Comparison of ENCODE assay signal across 9 mouse cellular contexts in genomic region chr13:75942731-75943130, GRCm38 (mm10). TPM values are rescaled to one million over a fixed set of nuclear protein-coding genes. Genes with fewer than 3 reads are reported as not detected.
DNase-seq lines count a peak whose midpoint lies in the region; ATAC-seq lines count a peak whose summit lies in the region.
"Had no signal": no experiment of that assay in that cellular context is flagged by ENCODE, and none has a peak within 500 bp of the region (broad histone marks: within the 10 kb centered on the region; RNA-seq: fewer than 3 reads in every experiment).

No protein-coding gene starts in this region.

- 1% methylated on average over 6 of the region's 6 CpGs for WGBS in embryonic facial prominence, embryonic 11.5 days
- under 1% methylated on average over 6 of the region's 6 CpGs for WGBS in hindbrain, embryonic 16.5 days
- 2% methylated on average over 6 of the region's 6 CpGs for WGBS in midbrain, embryonic 10.5 days

- peak overlapping the region; percentile 97 for H3K9ac ChIP-seq in embryonic facial prominence, embryonic 11.5 days (replicated peaks; ENCODE audit: low read length)
- H3K9ac ChIP-seq in hindbrain, embryonic 16.5 days (ENCODE audit: low read depth, low read length) = peak overlapping the region; percentile 95

- no peaks in the 10 kb centered on the region for H3K27me3 ChIP-seq in embryonic facial prominence, embryonic 11.5 days (ENCODE audit: control insufficient read depth, insufficient read depth, low read length)
- no peaks in the 10 kb centered on the region for H3K27me3 ChIP-seq in hindbrain, embryonic 16.5 days (replicated peaks; ENCODE audit: control insufficient read depth, insufficient read depth, low read length)
- no peaks in the 10 kb centered on the region for H3K27me3 ChIP-seq in midbrain, embryonic 10.5 days (ENCODE audit: low read depth, poor library complexity, severe bottlenecking)

- peak overlapping the region; percentile 51 for H3K4me2 ChIP-seq in embryonic facial prominence, embryonic 11.5 days (ENCODE audit: low read depth, low read length)
- H3K4me2 ChIP-seq in hindbrain, embryonic 16.5 days (ENCODE audit: low read length) = peak overlapping the region; percentile 80

- ATAC-seq in embryonic facial prominence, embryonic 11.5 days (replicated peaks; ENCODE audit: insufficient number of reproducible peaks, low FRiP score, low TSS enrichment, low read depth) = peak; percentile 18; the same call in 1 of the 2 replicates
- ATAC-seq in hindbrain, embryonic 16.5 days = peak; percentile 35

- no peaks in the 10 kb centered on the region for H3K9me3 ChIP-seq in embryonic facial prominence, embryonic 11.5 days (replicated peaks; ENCODE audit: control insufficient read depth, low read length)
- no peaks in the 10 kb centered on the region for H3K9me3 ChIP-seq in hindbrain, embryonic 16.5 days (ENCODE audit: control insufficient read depth, low read length)
- no peaks in the 10 kb centered on the region for H3K9me3 ChIP-seq in midbrain, embryonic 10.5 days (replicated peaks)

- peak overlapping the region; percentile 99; the same call in 1 of the 2 replicates for H3K27ac ChIP-seq in embryonic facial prominence, embryonic 11.5 days (replicated peaks; ENCODE audit: low read depth, low read length)
- H3K27ac ChIP-seq in hindbrain, embryonic 16.5 days (ENCODE audit: low read depth, low read length) = peak overlapping the region; percentile 98
- peak overlapping the region; percentile 99 for H3K27ac ChIP-seq in midbrain, embryonic 10.5 days (replicated peaks)

- no peaks in the 10 kb centered on the region; the same call in 1 of the 2 replicates for H3K36me3 ChIP-seq in embryonic facial prominence, embryonic 11.5 days (replicated peaks; ENCODE audit: control insufficient read depth, insufficient read depth, low read depth, low read length)
- no peaks in the 10 kb centered on the region for H3K36me3 ChIP-seq in hindbrain, embryonic 16.5 days (ENCODE audit: control insufficient read depth, insufficient read depth, low read length)
- H3K36me3 ChIP-seq in midbrain, embryonic 10.5 days = peaks cover 35% of the 10 kb centered on the region

- intact Hi-C loops in left cerebral cortex, postnatal 4 days (cut with DNase I) = loop anchor here (5.0 kb wide), 1 partner anchor 75 kb away; the partner anchor contains the start of gene Rfesd

- DNase-seq in left cerebral cortex, postnatal 4 days = peak; percentile 18
- DNase-seq in left cerebral cortex, adult 18-20 months (ENCODE audit: low spot score in 2 of 2) = no peak
- peak; percentile 57 for DNase-seq in embryonic facial prominence, embryonic 11.5 days (ENCODE audit: low spot score)
- DNase-seq in midbrain, embryonic 10.5 days (ENCODE audit: low spot score) = no peak
- DNase-seq in urinary bladder, adult 2 months (ENCODE audit: low spot score) = no peak
- DNase-seq in ovary, postnatal 14 days (ENCODE audit: low spot score) = no peak
- DNase-seq in urinary bladder, postnatal 36 days (ENCODE audit: low spot score in 2 of 2) = no peak

- peak overlapping the region; percentile 88 for H3K4me3 ChIP-seq in embryonic facial prominence, embryonic 11.5 days (ENCODE audit: low read depth, low read length)
- peak overlapping the region; percentile 89 for H3K4me3 ChIP-seq in hindbrain, embryonic 16.5 days (ENCODE audit: low read length)
- H3K4me3 ChIP-seq in midbrain, embryonic 10.5 days = peak overlapping the region; percentile 85

- no peaks in the 10 kb centered on the region for H3K4me1 ChIP-seq in embryonic facial prominence, embryonic 11.5 days (ENCODE audit: control insufficient read depth, insufficient read depth, low read length)
- H3K4me1 ChIP-seq in hindbrain, embryonic 16.5 days (ENCODE audit: control insufficient read depth, insufficient read depth, low read depth, low read length) = peaks cover 13% of the 10 kb centered on the region
- peaks cover 29% of the 10 kb centered on the region for H3K4me1 ChIP-seq in midbrain, embryonic 10.5 days

RNA-seq across cellular contexts. Expression of gene Rhobtb3, which starts 1.0 kb away (rescaled TPM):
- 10 to 100 TPM; 29.7 to 33.7 TPM for total RNA-seq in left cerebral cortex, postnatal 4 days (2021)
- total RNA-seq in left cerebral cortex, adult 18-20 months (2021) = 10 to 100 TPM; 15.9 to 16.7 TPM
- polyA plus RNA-seq in embryonic facial prominence, embryonic 11.5 days (2014; fragmentation: Nextera tagmentation; extraction: Ambion mirVana) = 78.4 and 88.5 TPM in 2 replicates
- polyA plus RNA-seq in hindbrain, embryonic 16.5 days (2015; fragmentation: Nextera tagmentation; extraction: Ambion mirVana) = 14.9 and 18.8 TPM in 2 replicates
- polyA plus RNA-seq in midbrain, embryonic 10.5 days (2016; fragmentation: Nextera tagmentation; extraction: Ambion mirVana) = 43.0 and 47.7 TPM in 2 replicates
- 10.1 and 11.6 TPM in 2 replicates for polyA plus RNA-seq in urinary bladder, adult 2 months (2012; rRNA removed)

RNA-seq across cellular contexts. Expression of gene Spata9, which starts 24.2 kb away (rescaled TPM):
- total RNA-seq in left cerebral cortex, postnatal 4 days (2021) = 1 to 10 TPM in 1 of 2 experiments, under 1 TPM in 1; 0.68 to 1.3 TPM
- total RNA-seq in left cerebral cortex, adult 18-20 months (2021) = not detected
- polyA plus RNA-seq in embryonic facial prominence, embryonic 11.5 days (2014; fragmentation: Nextera tagmentation; extraction: Ambion mirVana) = 0.66 and 0.67 TPM in 2 replicates
- 2.2 and 2.3 TPM in 2 replicates for polyA plus RNA-seq in hindbrain, embryonic 16.5 days (2015; fragmentation: Nextera tagmentation; extraction: Ambion mirVana)
- polyA plus RNA-seq in midbrain, embryonic 10.5 days (2016; fragmentation: Nextera tagmentation; extraction: Ambion mirVana) = 0.43 and 0.52 TPM in 2 replicates
- polyA plus RNA-seq in urinary bladder, adult 2 months (2012; rRNA removed) = not detected in 2 replicates
- total RNA-seq: adrenal gland, adult 18-20 months had no signal

Comparison
In these comparisons a context has a peak if more than half of its experiments do, and no peak if none do; other contexts are left out.
1. DNase-seq: peak in left cerebral cortex, postnatal 4 days (single experiment) and embryonic facial prominence, embryonic 11.5 days (single experiment); none in left cerebral cortex, adult 18-20 months (0 of 2), midbrain, embryonic 10.5 days (single experiment), urinary bladder, adult 2 months (single experiment), ovary, postnatal 14 days (single experiment) and urinary bladder, postnatal 36 days (0 of 2).
2. Peak in every context shown above with its lines, with median percentiles within 50 percentile points of each other: H3K27ac ChIP-seq and H3K4me3 ChIP-seq.